Mouse (Mus musculus) limb, embryonic 15.5 days (tissue): ENCODE measurements around the gene M1ap. TPM values are rescaled to one million over a fixed set of nuclear protein-coding genes. Genes with fewer than 3 reads are reported as not detected.
A peak's percentile ranks its signal among the peaks of the same experiment; 100 is the strongest.

ENCODE experiments used
- ATAC-seq: fragments of 200-750 bp; cut with Nextera tagmentation; 2 replicates; pipeline ENCODE4 v1.8.0; 2017; ENCODE audit warnings: low read depth, moderate TSS enrichment; ENCODE audit not compliant: insufficient number of reproducible peaks, low FRiP score, low TSS enrichment
- H3K27ac ChIP-seq: fragments of 300-500 bp; sonication (generic); 2 replicates; pipeline ENCODE4 v1.5.1; 2015; ENCODE audit warnings: moderate library complexity, mild to moderate bottlenecking, inconsistent platforms
- H3K27me3 ChIP-seq: fragments of 300-500 bp; sonication (generic); 2 replicates; pipeline ENCODE4 v1.6.1; 2015; ENCODE audit warnings: inconsistent platforms
- H3K36me3 ChIP-seq: fragments of 300-500 bp; sonication (generic); 2 replicates; pipeline ENCODE4 v1.6.1; 2015; ENCODE audit warnings: inconsistent platforms
- H3K4me1 ChIP-seq: fragments of 300-500 bp; sonication (generic); 2 replicates; pipeline ENCODE4 v1.6.1; 2015; ENCODE audit warnings: inconsistent platforms
- H3K4me2 ChIP-seq: fragments of 300-500 bp; sonication (generic); 2 replicates; pipeline ENCODE4 v1.6.1; 2015; ENCODE audit warnings: mild to moderate bottlenecking, inconsistent platforms
- H3K4me3 ChIP-seq: fragments of 300-500 bp; sonication (generic); 2 replicates; pipeline ENCODE4 v1.5.1; 2015; ENCODE audit warnings: mild to moderate bottlenecking, inconsistent platforms
- H3K9ac ChIP-seq: fragments of 300-500 bp; sonication (generic); 2 replicates; pipeline ENCODE4 v1.6.1; 2015; ENCODE audit warnings: inconsistent platforms
- H3K9me3 ChIP-seq: fragments of 300-500 bp; sonication (generic); 2 replicates; pipeline ENCODE4 v1.6.1; 2016; ENCODE audit warnings: inconsistent platforms
- WGBS: fragments of 180-500 bp; shearing (Covaris S2); methylation state at CpG from one replicate; pipeline ENCODE4 v1.1.7; 2015; 5-methylcytosine and 5-hydroxymethylcytosine counted together
- polyA plus RNA-seq: library from polyadenylated mRNA; unstranded; fragments of >200 nt; fragmentation: Nextera tagmentation; extraction: Ambion mirVana; gene quantifications from 2 replicates; pipeline ENCODE4 v1.2.1, GENCODE M21; 2015

Gene M1ap
- polyA plus RNA-seq, 1 experiment from 2014 or later: 0.86 TPM

GRCm38 (mm10) chr6:83014482-83015466 is 68.1 kb downstream of the M1ap start:
- no peak overlapping the region for H3K9ac ChIP-seq
- H3K4me2 ChIP-seq: no peak overlapping the region
- H3K9me3 ChIP-seq: no peaks in the 10 kb centered on the region
- H3K36me3 ChIP-seq: no peaks in the 10 kb centered on the region
- 0 out of 2 replicates have a peak, but pooled peaks cover 5% of the 10 kb centered on the region for H3K4me1 ChIP-seq
- ATAC-seq: no peak
- no peaks in the 10 kb centered on the region for H3K27me3 ChIP-seq
- WGBS: 70% methylated on average over 12 of the region's 12 CpGs
- no peak overlapping the region for H3K27ac ChIP-seq
- no peak overlapping the region for H3K4me3 ChIP-seq

GRCm38 (mm10) chr6:83015749-83016148 is 69.0 kb downstream of the M1ap start:
- Histone ChIP-seq H3K27ac (no peak overlapping the region), H3K9ac (no peak overlapping the region), H3K9me3 (no peaks in the 10 kb centered on the region), H3K4me1 (0 out of 2 replicates have a peak, but pooled peaks cover 5% of the 10 kb centered on the region), H3K36me3 (no peaks in the 10 kb centered on the region), H3K27me3 (no peaks in the 10 kb centered on the region), H3K4me2 (no peak overlapping the region), H3K4me3 (no peak overlapping the region)
- ATAC-seq: no peak
- WGBS: 84% methylated on average over 2 of the region's 2 CpGs

- Histone ChIP-seq H3K9ac (no peak overlapping the region), H3K27ac (peak overlapping the region; percentile 30), H3K4me1 (0 out of 2 replicates have a peak, but pooled peaks cover 5% of the 10 kb centered on the region), H3K4me2 (no peak overlapping the region), H3K27me3 (no peaks in the 10 kb centered on the region), H3K36me3 (no peaks in the 10 kb centered on the region), H3K9me3 (no peaks in the 10 kb centered on the region), H3K4me3 (no peak overlapping the region)
- ATAC-seq: no peak
- WGBS: 46% methylated on average over 3 of the region's 3 CpGs
Observed at GRCm38 (mm10) chr6:83017190-83017589, 70.5 kb downstream of the M1ap start.

- 61% methylated on average over 3 of the region's 3 CpGs for WGBS
- Histone ChIP-seq H3K36me3 (no peaks in the 10 kb centered on the region), H3K9me3 (no peaks in the 10 kb centered on the region), H3K27ac (no peak overlapping the region), H3K4me1 (0 out of 2 replicates have a peak, but pooled peaks cover 5% of the 10 kb centered on the region), H3K4me2 (no peak overlapping the region), H3K4me3 (no peak overlapping the region), H3K27me3 (no peaks in the 10 kb centered on the region), H3K9ac (no peak overlapping the region)
- no peak for ATAC-seq
Observed at GRCm38 (mm10) chr6:83019044-83019443, 72.3 kb downstream of the M1ap start.

GRCm38 (mm10) chr6:83020121-83020520 is 73.4 kb downstream of the M1ap start:
- no peak overlapping the region for H3K9ac ChIP-seq
- no peak overlapping the region for H3K4me2 ChIP-seq
- H3K36me3 ChIP-seq: no peaks in the 10 kb centered on the region
- 83% methylated on average over 6 of the region's 6 CpGs for WGBS
- H3K9me3 ChIP-seq: no peaks in the 10 kb centered on the region
- H3K4me3 ChIP-seq: no peak overlapping the region
- H3K27me3 ChIP-seq: no peaks in the 10 kb centered on the region
- 0 out of 2 replicates have a peak, but pooled peaks cover 5% of the 10 kb centered on the region for H3K4me1 ChIP-seq
- no peak overlapping the region for H3K27ac ChIP-seq
- ATAC-seq: no peak

GRCm38 (mm10) chr6:83020836-83021593 is 74.3 kb downstream of the M1ap start:
- Histone ChIP-seq H3K9ac (no peak overlapping the region), H3K4me1 (0 out of 2 replicates have a peak, but pooled peaks cover 5% of the 10 kb centered on the region), H3K9me3 (no peaks in the 10 kb centered on the region), H3K36me3 (no peaks in the 10 kb centered on the region), H3K27me3 (no peaks in the 10 kb centered on the region), H3K4me2 (no peak overlapping the region), H3K27ac (no peak overlapping the region), H3K4me3 (no peak overlapping the region)
- no peak for ATAC-seq
- WGBS: 79% methylated on average over 4 of the region's 4 CpGs

- Histone ChIP-seq H3K9ac (no peak overlapping the region), H3K9me3 (no peaks in the 10 kb centered on the region), H3K27ac (no peak overlapping the region), H3K4me1 (peaks cover 6% of the 10 kb centered on the region), H3K4me3 (no peak overlapping the region), H3K27me3 (no peaks in the 10 kb centered on the region), H3K4me2 (no peak overlapping the region), H3K36me3 (no peaks in the 10 kb centered on the region)
- no peak for ATAC-seq
- WGBS: 84% methylated on average over 9 of the region's 9 CpGs
Observed at GRCm38 (mm10) chr6:83023008-83023407, 76.3 kb downstream of the M1ap start.

GRCm38 (mm10) chr6:83023786-83024185 is 77.1 kb downstream of the M1ap start:
- Histone ChIP-seq H3K4me1 (peaks cover 9% of the 10 kb centered on the region), H3K4me3 (no peak overlapping the region), H3K9me3 (no peaks in the 10 kb centered on the region), H3K4me2 (no peak overlapping the region), H3K9ac (no peak overlapping the region), H3K27ac (no peak overlapping the region), H3K36me3 (no peaks in the 10 kb centered on the region), H3K27me3 (no peaks in the 10 kb centered on the region)
- ATAC-seq: no peak
- 88% methylated on average over 2 of the region's 2 CpGs for WGBS

- H3K27me3 ChIP-seq: no peaks in the 10 kb centered on the region
- no peak overlapping the region for H3K4me2 ChIP-seq
- WGBS: 58% methylated on average over 4 of the region's 4 CpGs
- H3K36me3 ChIP-seq: no peaks in the 10 kb centered on the region
- H3K9ac ChIP-seq: no peak overlapping the region
- no peak overlapping the region for H3K4me3 ChIP-seq
- ATAC-seq: no peak
- peaks cover 15% of the 10 kb centered on the region for H3K4me1 ChIP-seq
- H3K9me3 ChIP-seq: no peaks in the 10 kb centered on the region
- no peak overlapping the region for H3K27ac ChIP-seq
Observed at GRCm38 (mm10) chr6:83024421-83024820, 77.7 kb downstream of the M1ap start.

- H3K4me2 ChIP-seq: no peak overlapping the region
- H3K9me3 ChIP-seq: no peaks in the 10 kb centered on the region
- H3K36me3 ChIP-seq: no peaks in the 10 kb centered on the region
- H3K4me3 ChIP-seq: no peak overlapping the region
- no peaks in the 10 kb centered on the region for H3K27me3 ChIP-seq
- H3K4me1 ChIP-seq: peaks cover 21% of the 10 kb centered on the region
- no peak for ATAC-seq
- no peak overlapping the region for H3K27ac ChIP-seq
- no peak overlapping the region for H3K9ac ChIP-seq
- 95% methylated on average over 4 of the region's 4 CpGs for WGBS
Observed at GRCm38 (mm10) chr6:83025221-83025620, 78.5 kb downstream of the M1ap start.

- 79% methylated on average over 8 of the region's 8 CpGs for WGBS
- ATAC-seq: no peak
- Histone ChIP-seq H3K27ac (peak overlapping the region; percentile 19; the same call in 1 of the 2 replicates), H3K4me2 (no peak overlapping the region), H3K4me3 (no peak overlapping the region), H3K4me1 (peaks cover 37% of the 10 kb centered on the region), H3K27me3 (peaks cover 8% of the 10 kb centered on the region), H3K9ac (no peak overlapping the region), H3K36me3 (0 out of 2 replicates have a peak, but pooled peaks cover 4% of the 10 kb centered on the region), H3K9me3 (no peaks in the 10 kb centered on the region)
Observed at GRCm38 (mm10) chr6:83027293-83027692, 80.6 kb downstream of the M1ap start.

- Histone ChIP-seq H3K9ac (no peak overlapping the region), H3K4me1 (peaks cover 41% of the 10 kb centered on the region), H3K4me3 (no peak overlapping the region), H3K36me3 (0 out of 2 replicates have a peak, but pooled peaks cover 4% of the 10 kb centered on the region), H3K27ac (peak overlapping the region; percentile 59; the same call in 1 of the 2 replicates), H3K4me2 (no peak overlapping the region), H3K9me3 (no peaks in the 10 kb centered on the region), H3K27me3 (peaks cover 8% of the 10 kb centered on the region)
- WGBS: 38% methylated on average over 7 of the region's 9 CpGs
- ATAC-seq: peak; percentile 68
Observed at GRCm38 (mm10) chr6:83027706-83028105, 81.0 kb downstream of the M1ap start.
